Mouse (Mus musculus): Measurements from ENCODE around the gene Tada2a. TPM values are rescaled to one million over a fixed set of nuclear protein-coding genes. Genes with fewer than 3 reads are reported as not detected.

The Tada2a gene
- polyA plus RNA-seq, 1 experiment from 2014 or later: 33.6 TPM

- H3K4me3 ChIP-seq: no peak overlapping the region
- 43% methylated on average over 9 of the region's 9 CpGs for WGBS
These were observed 97.4 kb downstream of the Tada2a start for GRCm38 (mm10) chr11:84031971-84032370.

More at GRCm38 (mm10) chr11:84031971-84032370, 97.4 kb downstream of the Tada2a start:
- Histone ChIP-seq H3K27ac (no peak overlapping the region), H3K27me3 (no peaks in the 10 kb centered on the region), H3K4me2 (no peak overlapping the region), H3K36me3 (peaks cover 4% of the 10 kb centered on the region; the same call in 1 of the 2 replicates), H3K9ac (no peak overlapping the region), H3K4me1 (0 out of 2 replicates have a peak, but pooled peaks cover 14% of the 10 kb centered on the region), H3K9me3 (no peaks in the 10 kb centered on the region)
- ATAC-seq (ENCODE audit: borderline replicate concordance, extremely low read depth, low FRiP score, low TSS enrichment): no peak

Other genes starting within 250 kb of the Tada2a start
- gene Ddx52, start 187.5 kb downstream of the Tada2a start, polyA plus RNA-seq (2015; fragmentation: Nextera tagmentation; extraction: Ambion mirVana): 33.3 and 37.5 TPM in 2 replicates
- gene Synrg, start 165.2 kb downstream of the Tada2a start, polyA plus RNA-seq (2015; fragmentation: Nextera tagmentation; extraction: Ambion mirVana): 9.5 and 11.3 TPM in 2 replicates
- 20.7 and 24.3 TPM in 2 replicates for gene Dusp14, start 60.3 kb downstream of the Tada2a start, polyA plus RNA-seq (2015; fragmentation: Nextera tagmentation; extraction: Ambion mirVana)
- gene Acaca, start 72 bp upstream of the Tada2a start, polyA plus RNA-seq (2015; fragmentation: Nextera tagmentation; extraction: Ambion mirVana): 11.7 and 14.6 TPM in 2 replicates
- gene Gm11437, start 37.9 kb upstream of the Tada2a start, polyA plus RNA-seq (2015; fragmentation: Nextera tagmentation; extraction: Ambion mirVana): 0.11 TPM in 1 of 2 replicates, not detected in the other